9 mouse cellular contexts compared by ENCODE assay signal in genomic region chr3:38299236-38299897, GRCm38 (mm10).
DNase-seq lines count a peak whose midpoint lies in the region; ATAC-seq and TF ChIP-seq lines count a peak whose summit lies in the region.
"Had no signal": no experiment of that assay in that cellular context is flagged by ENCODE, and none has a peak within 500 bp of the region (broad histone marks: within the 10 kb centered on the region; RNA-seq: fewer than 3 reads in every experiment).

No protein-coding gene starts in this region.

- H3K4me2 ChIP-seq in limb, embryonic 12.5 days = no peak overlapping the region

- no peaks in the 10 kb centered on the region for H3K27me3 ChIP-seq in heart, embryonic 10.5 days (ENCODE audit: insufficient read depth, poor library complexity, severe bottlenecking)
- no peaks in the 10 kb centered on the region for H3K27me3 ChIP-seq in limb, embryonic 12.5 days

- 8% methylated on average over 2 of the region's 2 CpGs for WGBS in heart, embryonic 10.5 days
- 29% methylated on average over 2 of the region's 2 CpGs for WGBS in limb, embryonic 12.5 days

- DNase-seq in heart, adult 18-20 months = peak; percentile 38 to 57
- DNase-seq in heart, adult 8-10 months (ENCODE audit: low spot score) = no peak
- peak; percentile 95 for DNase-seq in brain, embryonic 14.5 days (ENCODE audit: low read depth)
- DNase-seq in heart, embryonic 10.5 days (ENCODE audit: low spot score) = no peak
- DNase-seq in yolk sac, embryonic 10.5 days (ENCODE audit: low spot score) = peak; percentile 53
- DNase-seq in spleen, postnatal 14 days (ENCODE audit: low spot score in 2 of 2) = no peak
- DNase-seq in gastrocnemius, adult 18-20 months (ENCODE audit: low spot score) = no peak

- no peaks in the 10 kb centered on the region for H3K36me3 ChIP-seq in heart, embryonic 10.5 days
- no peaks in the 10 kb centered on the region for H3K36me3 ChIP-seq in limb, embryonic 12.5 days

- no peak for TF ChIP-seq CTCF in brain, embryonic 14.5 days (IDR thresholded peaks at IDR 0.05; ENCODE audit: borderline replicate concordance, extremely low read depth, insufficient read depth, insufficient read length)

- H3K9me3 ChIP-seq in heart, embryonic 10.5 days = no peaks in the 10 kb centered on the region
- H3K9me3 ChIP-seq in limb, embryonic 12.5 days = no peaks in the 10 kb centered on the region

- no peak overlapping the region for H3K9ac ChIP-seq in limb, embryonic 12.5 days (replicated peaks)

- H3K4me3 ChIP-seq in heart, embryonic 10.5 days = no peak overlapping the region
- H3K4me3 ChIP-seq in limb, embryonic 12.5 days (replicated peaks) = no peak overlapping the region

- TF ChIP-seq POLR2A in brain, embryonic 14.5 days (IDR thresholded peaks at IDR 0.05; ENCODE audit: borderline replicate concordance, extremely low read depth, insufficient read depth, insufficient read length, poor library complexity, severe bottlenecking) = no peak

- ATAC-seq in limb, embryonic 12.5 days (ENCODE audit: insufficient number of reproducible peaks, insufficient read depth, low FRiP score, low TSS enrichment, low read depth) = no peak

- peak overlapping the region; percentile 71 for H3K27ac ChIP-seq in heart, embryonic 10.5 days
- H3K27ac ChIP-seq in limb, embryonic 12.5 days = 0 out of 2 replicates have a peak overlapping the region, but pooled peaks have one; percentile 35
- H3K27ac ChIP-seq: macrophage had no signal

- H3K4me1 ChIP-seq in heart, embryonic 10.5 days = peaks cover 11% of the 10 kb centered on the region
- H3K4me1 ChIP-seq in limb, embryonic 12.5 days (replicated peaks) = peaks cover 15% of the 10 kb centered on the region

Comparison
In these comparisons a context has a peak if more than half of its experiments do, and no peak if none do; other contexts are left out.
1. DNase-seq: peak in heart, adult 18-20 months (2 of 2), brain, embryonic 14.5 days (single experiment) and yolk sac, embryonic 10.5 days (single experiment); none in heart, adult 8-10 months (single experiment), heart, embryonic 10.5 days (single experiment), spleen, postnatal 14 days (0 of 2) and gastrocnemius, adult 18-20 months (single experiment).